Comparison of ENCODE assay signal across 12 mouse cellular contexts in the genomic region with DNA sequence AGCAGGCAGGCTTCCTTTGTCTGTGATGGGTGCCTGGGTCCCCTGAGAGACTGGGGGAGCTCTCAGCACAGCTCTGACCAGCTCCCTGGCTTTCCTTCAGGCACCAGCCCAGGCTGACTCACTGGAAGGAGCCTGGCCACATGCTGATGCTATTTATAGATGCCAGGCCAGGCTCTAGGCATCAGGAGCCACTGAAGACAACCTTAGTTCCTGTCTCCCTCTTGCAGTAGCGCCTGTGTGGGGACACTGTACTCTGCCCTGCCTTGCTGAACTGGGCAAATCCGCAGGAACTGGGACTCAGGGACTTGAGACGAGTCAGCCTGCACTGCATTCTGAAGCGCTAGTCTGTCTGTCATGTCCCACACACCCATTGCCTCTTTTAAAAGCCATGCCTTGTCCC. TPM values are rescaled to one million over a fixed set of nuclear protein-coding genes. Genes with fewer than 3 reads are reported as not detected.
DNase-seq lines count a peak whose midpoint lies in the region; ATAC-seq and TF ChIP-seq lines count a peak whose summit lies in the region.
"Had no signal": no experiment of that assay in that cellular context is flagged by ENCODE, and none has a peak within 500 bp of the region (broad histone marks: within the 10 kb centered on the region; RNA-seq: fewer than 3 reads in every experiment).

No protein-coding gene starts in this region.

- POLR2A ChIA-PET in Patski (lab: Charles Lee), result no interaction called here

- peak overlapping the region; percentile 40; the same call in 1 of the 2 replicates for H3K9ac ChIP-seq in heart, embryonic 13.5 days

- no peak overlapping the region for H3K4me2 ChIP-seq in heart, embryonic 13.5 days
- H3K4me2 ChIP-seq: liver, embryonic 11.5 days had no signal

- H3K27ac ChIP-seq in layer of hippocampus, adult 2 months, result peak overlapping the region; percentile 77
- peak overlapping the region; percentile 20; the same call in 1 of the 2 replicates for H3K27ac ChIP-seq in heart, embryonic 13.5 days (replicated peaks)
- no peak overlapping the region for H3K27ac ChIP-seq in hindbrain, embryonic 10.5 days
- H3K27ac ChIP-seq: midbrain, embryonic 10.5 days had no signal

- no peaks in the 10 kb centered on the region for H3K9me3 ChIP-seq in heart, embryonic 13.5 days
- H3K9me3 ChIP-seq in hindbrain, embryonic 10.5 days, result no peaks in the 10 kb centered on the region
- H3K9me3 ChIP-seq: midbrain, embryonic 10.5 days had no signal

- WGBS in heart, embryonic 13.5 days, result 33% methylated on average over 4 of the region's 4 CpGs
- WGBS in hindbrain, embryonic 10.5 days, result 73% methylated on average over 4 of the region's 4 CpGs

- H3K27me3 ChIP-seq in Patski, result peaks cover 3% of the 10 kb centered on the region
- H3K27me3 ChIP-seq in heart, embryonic 13.5 days (replicated peaks), result peaks cover 45% of the 10 kb centered on the region
- peaks cover 47% of the 10 kb centered on the region for H3K27me3 ChIP-seq in hindbrain, embryonic 10.5 days (ENCODE audit: insufficient read depth, poor library complexity, severe bottlenecking)

- DNase-seq in layer of hippocampus, adult 2 months (ENCODE audit: low spot score in 2 of 2), result no peak
- no peak for DNase-seq in layer of hippocampus, adult 9-11 months
- no peak for DNase-seq in Patski (ENCODE audit: low read depth, low spot score)
- peak; percentile 88 for DNase-seq in cerebellum, adult 9-10 months
- no peak for DNase-seq in hindbrain, embryonic 10.5 days (ENCODE audit: low spot score)
- no peak for DNase-seq in thymus, postnatal 14 days
- DNase-seq: thymus, postnatal 25 days had no signal

- in situ Hi-C loops in Patski (cut with MboI; ENCODE audit: low pct_unique_long_range_greater_than_20kb), result no loop called here

- H3K36me3 ChIP-seq in heart, embryonic 13.5 days, result peaks cover 22% of the 10 kb centered on the region
- H3K36me3 ChIP-seq in hindbrain, embryonic 10.5 days, result peaks cover 22% of the 10 kb centered on the region

- no peak for TF ChIP-seq CTCF in layer of hippocampus, adult 2 months (conservative IDR thresholded peaks at IDR 0.05)
- TF ChIP-seq CTCF in Patski (IDR thresholded peaks at IDR 0.05), result no peak

- H3K4me3 ChIP-seq in layer of hippocampus, adult 2 months, result no peak overlapping the region
- H3K4me3 ChIP-seq in heart, embryonic 13.5 days, result no peak overlapping the region
- H3K4me3 ChIP-seq in hindbrain, embryonic 10.5 days, result no peak overlapping the region
- H3K4me3 ChIP-seq: midbrain, embryonic 10.5 days had no signal

- H3K4me1 ChIP-seq in heart, embryonic 13.5 days, result peaks cover 13% of the 10 kb centered on the region
- H3K4me1 ChIP-seq in hindbrain, embryonic 10.5 days (replicated peaks), result peaks cover 11% of the 10 kb centered on the region

- CTCF ChIA-PET in Patski (lab: Charles Lee), result interaction anchor here (0.6 to 2.1 kb wide), 3 partner anchors 10 to 27 kb away, joined by 3 to 14 read pairs (median 5); no protein-coding TSS in a partner anchor

- ATAC-seq in Patski, result peak; percentile 87
- no peak for ATAC-seq in heart, embryonic 13.5 days (ENCODE audit: extremely low read depth, insufficient number of reproducible peaks, low FRiP score, low TSS enrichment)
- no peak for ATAC-seq in megakaryocyte progenitor cell, adult 5-6 weeks (replicated peaks; ENCODE audit: poor library complexity)

RNA-seq across cellular contexts. Expression of gene Diras1, which starts 1.9 kb away (rescaled TPM):
- 100 to 1,000 TPM in 1 of 2 experiments, 10 to 100 TPM in 1; 95.2 to 100 TPM for total RNA-seq in layer of hippocampus, adult 2 months (2021)
- polyA plus RNA-seq in Patski (2021), result 0.33 TPM
- 0.06 and 0.07 TPM in 2 replicates for polyA plus RNA-seq in heart, embryonic 13.5 days (2015; fragmentation: Nextera tagmentation; extraction: Ambion mirVana)
- polyA plus RNA-seq in hindbrain, embryonic 10.5 days (2016; fragmentation: Nextera tagmentation; extraction: Ambion mirVana), result 4.6 and 9.8 TPM in 2 replicates
- total RNA-seq in megakaryocyte progenitor cell, adult 5-6 weeks (2015), result not detected in 2 replicates
- not detected in 2 replicates for total RNA-seq in megakaryocyte progenitor cell, adult 5-6 weeks (2017)
- total RNA-seq: heart, postnatal 36 days had no signal
- polyA plus RNA-seq: liver, embryonic 11.5 days had no signal

RNA-seq across cellular contexts. Expression of gene Slc39a3, which starts 9.9 kb away (rescaled TPM):
- 10 to 100 TPM; 60.8 to 66.1 TPM for total RNA-seq in layer of hippocampus, adult 2 months (2021)
- polyA plus RNA-seq in Patski (2021), result 14.3 TPM
- polyA plus RNA-seq in heart, embryonic 13.5 days (2015; fragmentation: Nextera tagmentation; extraction: Ambion mirVana), result 8.0 and 8.2 TPM in 2 replicates
- 16.9 and 26.7 TPM in 2 replicates for polyA plus RNA-seq in hindbrain, embryonic 10.5 days (2016; fragmentation: Nextera tagmentation; extraction: Ambion mirVana)
- 1.9 and 2.3 TPM in 2 replicates for total RNA-seq in megakaryocyte progenitor cell, adult 5-6 weeks (2015)
- total RNA-seq in megakaryocyte progenitor cell, adult 5-6 weeks (2017), result 4.2 and 5.0 TPM in 2 replicates

RNA-seq across cellular contexts. Expression of gene Gng7, which starts 12.6 kb away (rescaled TPM):
- total RNA-seq in layer of hippocampus, adult 2 months (2021), result 100 to 1,000 TPM; 161 to 176 TPM
- 7.2 TPM for polyA plus RNA-seq in Patski (2021)
- polyA plus RNA-seq in heart, embryonic 13.5 days (2015; fragmentation: Nextera tagmentation; extraction: Ambion mirVana), result 1.4 TPM in 2 replicates
- polyA plus RNA-seq in hindbrain, embryonic 10.5 days (2016; fragmentation: Nextera tagmentation; extraction: Ambion mirVana), result 7.1 and 8.6 TPM in 2 replicates
- 0.44 and 0.57 TPM in 2 replicates for total RNA-seq in megakaryocyte progenitor cell, adult 5-6 weeks (2015)
- total RNA-seq in megakaryocyte progenitor cell, adult 5-6 weeks (2017), result 0.83 and 1.2 TPM in 2 replicates

RNA-seq across cellular contexts. Expression of gene Sgta, which starts 32.6 kb away (rescaled TPM):
- total RNA-seq in layer of hippocampus, adult 2 months (2021), result 100 to 1,000 TPM; 176 TPM
- polyA plus RNA-seq in Patski (2021), result 129 TPM
- polyA plus RNA-seq in heart, embryonic 13.5 days (2015; fragmentation: Nextera tagmentation; extraction: Ambion mirVana), result 152 and 162 TPM in 2 replicates
- 276 and 320 TPM in 2 replicates for polyA plus RNA-seq in hindbrain, embryonic 10.5 days (2016; fragmentation: Nextera tagmentation; extraction: Ambion mirVana)
- total RNA-seq in megakaryocyte progenitor cell, adult 5-6 weeks (2015), result 27.0 and 37.6 TPM in 2 replicates
- total RNA-seq in megakaryocyte progenitor cell, adult 5-6 weeks (2017), result 31.1 and 31.7 TPM in 2 replicates

RNA-seq across cellular contexts. Expression of gene Thop1, which starts 42.5 kb away (rescaled TPM):
- 10 to 100 TPM; 52.0 to 52.6 TPM for total RNA-seq in layer of hippocampus, adult 2 months (2021)
- 43.3 TPM for polyA plus RNA-seq in Patski (2021)
- 29.1 and 33.8 TPM in 2 replicates for polyA plus RNA-seq in heart, embryonic 13.5 days (2015; fragmentation: Nextera tagmentation; extraction: Ambion mirVana)
- 85.4 and 106 TPM in 2 replicates for polyA plus RNA-seq in hindbrain, embryonic 10.5 days (2016; fragmentation: Nextera tagmentation; extraction: Ambion mirVana)
- 12.7 and 15.6 TPM in 2 replicates for total RNA-seq in megakaryocyte progenitor cell, adult 5-6 weeks (2015)
- total RNA-seq in megakaryocyte progenitor cell, adult 5-6 weeks (2017), result 28.0 and 28.7 TPM in 2 replicates
